Mouse (Mus musculus) erythroblast, adult 5-6 weeks (primary cell): ENCODE results near the gene Itga10. TPM values are rescaled to one million over a fixed set of nuclear protein-coding genes. Genes with fewer than 3 reads are reported as not detected.
"Not testable (repeated sequence)": the region's sequence is repeated elsewhere in the genome, so short reads cannot be mapped to it uniquely, and the experiment has no call there.

Experiments
- ATAC-seq: replicated peaks from 2 replicates; pipeline ENCODE4 v1.8.0; 2016; ENCODE audit warnings: moderate number of reproducible peaks, mild to moderate bottlenecking, moderate TSS enrichment, inconsistent platforms; ENCODE audit not compliant: poor library complexity, low FRiP score, severe bottlenecking
- total RNA-seq, 2 experiments: library from RNA; stranded (forward) in 1 of 2; stranded (reverse) in 1 of 2; fragments of 150-400 nt in 1 of 2; fragments of 200-764, 138-1000 nt in 1 of 2; gene quantifications; 2 replicates each; pipeline versions ENCODE4 v1.2.3 to v1.2.4; 2015 to 2017; ENCODE audit warnings: low replicate concordance in 2 of 2

Gene Itga10
- total RNA-seq, 2 experiments from 2014 or later, result 1.4 TPM; not detected in 1

GRCm38 (mm10) chr3:96675690-96676089 is 30.3 kb downstream of the Itga10 start:
- no peak for ATAC-seq

GRCm38 (mm10) chr3:96678456-96678855 is 33.1 kb downstream of the Itga10 start:
- ATAC-seq, result no peak

GRCm38 (mm10) chr3:96679159-96679674 is 33.8 kb downstream of the Itga10 start:
- ATAC-seq, result no peak

GRCm38 (mm10) chr3:96680269-96680956 is 35.0 kb downstream of the Itga10 start:
- ATAC-seq, result no peak

GRCm38 (mm10) chr3:96683496-96683895 is 38.1 kb downstream of the Itga10 start:
- ATAC-seq, result no peak

- ATAC-seq, result no peak
Measured at GRCm38 (mm10) chr3:96684151-96684821, 38.9 kb downstream of the Itga10 start.

GRCm38 (mm10) chr3:96684822-96685156 is 39.4 kb downstream of the Itga10 start:
- no peak for ATAC-seq

GRCm38 (mm10) chr3:96686057-96686456 is 40.7 kb downstream of the Itga10 start:
- not testable (repeated sequence) for ATAC-seq

- ATAC-seq, result no peak
Measured at GRCm38 (mm10) chr3:96688854-96689253, 43.5 kb downstream of the Itga10 start.

- no peak for ATAC-seq
Measured at GRCm38 (mm10) chr3:96690298-96690697, 44.9 kb downstream of the Itga10 start.

GRCm38 (mm10) chr3:96692506-96692905 is 47.1 kb downstream of the Itga10 start:
- ATAC-seq, result no peak

- ATAC-seq, result no peak
Measured at GRCm38 (mm10) chr3:96693579-96693978, 48.2 kb downstream of the Itga10 start.

- ATAC-seq, result peak; percentile 72
Measured at GRCm38 (mm10) chr3:96696198-96696765, 50.9 kb downstream of the Itga10 start, which contains the start of gene Pias3. Gene Pias3 (plus strand): TSS chr3:96696384.

GRCm38 (mm10) chr3:96696766-96697732 is 51.7 kb downstream of the Itga10 start:
- ATAC-seq, result peak; percentile 86

- no peak for ATAC-seq
Measured at GRCm38 (mm10) chr3:96698993-96699690, 53.8 kb downstream of the Itga10 start.

- ATAC-seq, result no peak
Measured at GRCm38 (mm10) chr3:96700376-96700775, 55.0 kb downstream of the Itga10 start.

GRCm38 (mm10) chr3:96701003-96701402 is 55.6 kb downstream of the Itga10 start:
- no peak for ATAC-seq

- ATAC-seq, result no peak
Measured at GRCm38 (mm10) chr3:96704778-96705177, 59.4 kb downstream of the Itga10 start.

GRCm38 (mm10) chr3:96706217-96706616 is 60.8 kb downstream of the Itga10 start:
- ATAC-seq, result no peak
